Mouse (Mus musculus) heart, postnatal 0 days (tissue): ENCODE measurements around the gene Gm45208.

Experiments used
- CTCF ChIP-seq: IDR thresholded peaks from 2 replicates; pipeline ENCODE4 v1.5.1; 2016; ENCODE audit warnings: antibody characterized with exemption, control low read depth, low read depth
- EP300 ChIP-seq: IDR thresholded peaks from 2 replicates; pipeline ENCODE4 v1.6.1; 2016; ENCODE audit warnings: antibody characterized with exemption, low read depth

DNA sequence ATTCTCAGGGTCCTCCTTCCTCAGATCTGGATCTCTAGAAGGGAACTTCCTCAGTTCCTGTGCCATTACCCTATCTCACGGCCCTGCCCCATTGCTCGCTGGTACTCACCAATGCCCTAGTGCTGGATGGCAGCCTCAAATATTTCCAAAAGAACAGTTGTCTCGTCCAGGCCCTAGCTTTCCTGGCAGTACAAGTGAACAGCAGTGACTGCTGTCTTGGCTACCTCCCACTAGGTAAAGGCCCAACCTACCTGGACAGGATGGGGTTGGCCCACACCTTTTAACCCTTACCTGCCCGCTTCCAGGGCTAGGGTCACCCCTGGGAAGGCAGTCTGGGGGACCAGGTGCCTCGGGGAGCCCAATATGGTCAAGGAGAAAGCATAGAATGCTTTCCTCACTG is 19.1 kb downstream of the Gm45208 start:
- no peak for TF ChIP-seq CTCF
- TF ChIP-seq EP300, result no peak
